In genomic region chr13:30136243-30136922, GRCm38 (mm10) we compare ENCODE assay signal across 8 mouse cellular contexts. TPM values are rescaled to one million over a fixed set of nuclear protein-coding genes. Genes with fewer than 3 reads are reported as not detected.
DNase-seq lines count a peak whose midpoint lies in the region; ATAC-seq and TF ChIP-seq lines count a peak whose summit lies in the region.

TSS of gene Mboat1 (plus strand) at chr13:30136489.

- peaks cover 27% of the 10 kb centered on the region for H3K27me3 ChIP-seq in heart, embryonic 13.5 days (replicated peaks)
- H3K27me3 ChIP-seq in kidney, postnatal 0 days (ENCODE audit: insufficient read depth, low read length): no peaks in the 10 kb centered on the region
- peaks cover 10% of the 10 kb centered on the region for H3K27me3 ChIP-seq in liver, adult 2 months (ENCODE audit: control insufficient read depth, insufficient read depth, low read length)

- peak; percentile 12 to 17 for DNase-seq in B cell, adult 2 months
- peak; percentile 59 for DNase-seq in brain, adult 2 months (ENCODE audit: low read depth, low spot score)
- peak; percentile 81 for DNase-seq in kidney, postnatal 0 days (ENCODE audit: low spot score)
- DNase-seq in liver, adult 2 months (ENCODE audit: extremely low read depth, low read depth, low spot score): no peak
- DNase-seq in monocyte, adult 2 months (ENCODE audit: low read depth in 1 of 2, low spot score in 2 of 2): peak; percentile 27 to 34
- peak; percentile 21 to 25 for DNase-seq in spleen, postnatal 14 days (ENCODE audit: low spot score in 2 of 2)

- peaks cover 9% of the 10 kb centered on the region for H3K4me1 ChIP-seq in heart, embryonic 13.5 days
- peaks cover 4% of the 10 kb centered on the region; the same call in 1 of the 2 replicates for H3K4me1 ChIP-seq in kidney, postnatal 0 days (replicated peaks; ENCODE audit: insufficient read depth, low read length)
- H3K4me1 ChIP-seq in liver, adult 2 months (ENCODE audit: control insufficient read depth, insufficient read depth, low read length): peaks cover 3% of the 10 kb centered on the region; the same call in 1 of the 2 replicates

- no peaks in the 10 kb centered on the region for H3K36me3 ChIP-seq in heart, embryonic 13.5 days
- H3K36me3 ChIP-seq in kidney, postnatal 0 days (ENCODE audit: insufficient read depth, low read length): no peaks in the 10 kb centered on the region
- no peaks in the 10 kb centered on the region for H3K36me3 ChIP-seq in liver, adult 2 months (ENCODE audit: control insufficient read depth, insufficient read depth, low read length)

- no peak for TF ChIP-seq POLR2A in liver, adult 2 months (IDR thresholded peaks at IDR 0.05; ENCODE audit: extremely low read depth, insufficient read depth, low read length)

- peak within 1 kb of the TSS; percentile 72 for H3K4me3 ChIP-seq in heart, embryonic 13.5 days
- peak within 1 kb of the TSS; percentile 63 for H3K4me3 ChIP-seq in kidney, postnatal 0 days (replicated peaks; ENCODE audit: low read depth, low read length)
- peak within 1 kb of the TSS; percentile 77 for H3K4me3 ChIP-seq in liver, adult 2 months (ENCODE audit: insufficient read depth, low read depth, low read length)

- H3K9ac ChIP-seq in heart, embryonic 13.5 days: peak within 1 kb of the TSS; percentile 87
- H3K9ac ChIP-seq in kidney, postnatal 0 days (ENCODE audit: low read depth, low read length): peak within 1 kb of the TSS; percentile 68
- H3K9ac ChIP-seq in liver, adult 2 months (ENCODE audit: low read depth, low read length): peak within 1 kb of the TSS; percentile 67

- no peaks in the 10 kb centered on the region for H3K79me2 ChIP-seq in liver, adult 2 months (ENCODE audit: control insufficient read depth, insufficient read depth, low read length)

- peak within 1 kb of the TSS; percentile 97 for H3K4me2 ChIP-seq in heart, embryonic 13.5 days
- H3K4me2 ChIP-seq in kidney, postnatal 0 days (ENCODE audit: low read length): peak within 1 kb of the TSS; percentile 68

- no peak for TF ChIP-seq CTCF in kidney, postnatal 0 days (IDR thresholded peaks at IDR 0.05; ENCODE audit: low read depth)
- TF ChIP-seq CTCF in liver, adult 2 months (IDR thresholded peaks at IDR 0.05; ENCODE audit: low read depth, low read length): no peak

- under 1% methylated on average over 55 of the region's 55 CpGs for WGBS in heart, embryonic 13.5 days
- WGBS in kidney, postnatal 0 days: under 1% methylated on average over 41 of the region's 55 CpGs
- WGBS in liver, adult 2 months: 1% methylated on average over 55 of the region's 55 CpGs

- peak; percentile 73; the same call in 1 of the 2 replicates for ATAC-seq in erythroid progenitor cell, adult 5-6 weeks (replicated peaks; ENCODE audit: low FRiP score, poor library complexity, severe bottlenecking)
- ATAC-seq in heart, embryonic 13.5 days (ENCODE audit: extremely low read depth, insufficient number of reproducible peaks, low FRiP score, low TSS enrichment): peak; percentile 66; the same call in 1 of the 2 replicates
- ATAC-seq in kidney, postnatal 0 days (replicated peaks; ENCODE audit: low FRiP score, low read depth): peak; percentile 92

- H3K9me3 ChIP-seq in heart, embryonic 13.5 days: no peaks in the 10 kb centered on the region
- H3K9me3 ChIP-seq in kidney, postnatal 0 days (replicated peaks; ENCODE audit: low read length): no peaks in the 10 kb centered on the region

- no peak within 1 kb of the TSS for H3K27ac ChIP-seq in heart, embryonic 13.5 days (replicated peaks)
- H3K27ac ChIP-seq in kidney, postnatal 0 days: peak within 1 kb of the TSS; percentile 21; the same call in 1 of the 2 replicates
- no peak within 1 kb of the TSS for H3K27ac ChIP-seq in liver, adult 2 months (replicated peaks; ENCODE audit: insufficient read depth, low read depth, low read length)

RNA-seq across cellular contexts. Expression of gene Mboat1, which starts in this region (rescaled TPM):
- total RNA-seq in erythroid progenitor cell, adult 5-6 weeks (2015; ENCODE audit: low replicate concordance): 0.84 and 6.1 TPM in 2 replicates
- 1.7 TPM in 1 of 2 replicates, not detected in the other for total RNA-seq in erythroid progenitor cell, adult 5-6 weeks (2017; ENCODE audit: low replicate concordance)
- polyA plus RNA-seq in heart, embryonic 13.5 days (2015; fragmentation: Nextera tagmentation; extraction: Ambion mirVana): 2.7 and 3.3 TPM in 2 replicates
- polyA plus RNA-seq in kidney, postnatal 0 days (2015; fragmentation: Nextera tagmentation; extraction: Ambion mirVana): 27.7 and 29.2 TPM in 2 replicates
- 0.13 and 0.55 TPM in 2 replicates for total RNA-seq in liver, adult 2 months (2014; rRNA removed)
- polyA plus RNA-seq in liver, adult 2 months (2012; rRNA removed): 0.17 and 0.28 TPM in 2 replicates
